Mouse (Mus musculus) ovary, adult 18-20 months (tissue): Measurements from ENCODE around the gene Cd244a.

Experiments
- DNase-seq: peaks from one replicate; pipeline ENCODE4 v3.0.0; 2022; ENCODE audit warnings: low spot score, mixed read lengths

The Cd244a gene

GRCm38 (mm10) chr1:171584584-171584983 lies 25.6 kb downstream of the Cd244a start:
- DNase-seq, result no peak

GRCm38 (mm10) chr1:171604686-171605085 lies 45.7 kb downstream of the Cd244a start:
- DNase-seq, result no peak

- no peak for DNase-seq
Observed at GRCm38 (mm10) chr1:171606656-171607055, 47.7 kb downstream of the Cd244a start.

- no peak for DNase-seq
Observed at GRCm38 (mm10) chr1:171607176-171607575, 48.2 kb downstream of the Cd244a start, which contains the start of gene Ly9. Gene Ly9, minus strand, starts transcription at chr1:171607410.

- DNase-seq, result no peak
Observed at GRCm38 (mm10) chr1:171610026-171610425, 51.0 kb downstream of the Cd244a start.

GRCm38 (mm10) chr1:171610781-171611180 lies 51.8 kb downstream of the Cd244a start:
- no peak for DNase-seq

GRCm38 (mm10) chr1:171613962-171614361 lies 55.0 kb downstream of the Cd244a start:
- DNase-seq, result no peak

- no peak for DNase-seq
Observed at GRCm38 (mm10) chr1:171616881-171617515, 58.0 kb downstream of the Cd244a start.

- no peak for DNase-seq
Observed at GRCm38 (mm10) chr1:171619001-171619400, 60.0 kb downstream of the Cd244a start.

GRCm38 (mm10) chr1:171619645-171620044 lies 60.7 kb downstream of the Cd244a start:
- no peak for DNase-seq

GRCm38 (mm10) chr1:171620091-171620490 lies 61.1 kb downstream of the Cd244a start:
- no peak for DNase-seq

GRCm38 (mm10) chr1:171627801-171628200 lies 68.8 kb downstream of the Cd244a start:
- DNase-seq, result no peak

GRCm38 (mm10) chr1:171629168-171629567 lies 70.2 kb downstream of the Cd244a start:
- no peak for DNase-seq

- DNase-seq, result no peak
Observed at GRCm38 (mm10) chr1:171630041-171630440, 71.0 kb downstream of the Cd244a start.

- no peak for DNase-seq
Observed at GRCm38 (mm10) chr1:171630912-171631311, 71.9 kb downstream of the Cd244a start.

- no peak for DNase-seq
Observed at GRCm38 (mm10) chr1:171631447-171631846, 72.5 kb downstream of the Cd244a start.

GRCm38 (mm10) chr1:171635696-171636095 lies 76.7 kb downstream of the Cd244a start:
- no peak for DNase-seq

- DNase-seq, result no peak
Observed at GRCm38 (mm10) chr1:171637101-171637500, 78.1 kb downstream of the Cd244a start.

- DNase-seq, result no peak
Observed at GRCm38 (mm10) chr1:171638686-171639085, 79.7 kb downstream of the Cd244a start.

- DNase-seq, result no peak
Observed at GRCm38 (mm10) chr1:171640796-171641195, 81.8 kb downstream of the Cd244a start.

- DNase-seq, result no peak
Observed at GRCm38 (mm10) chr1:171643612-171644011, 84.6 kb downstream of the Cd244a start.

GRCm38 (mm10) chr1:171646429-171646940 lies 87.5 kb downstream of the Cd244a start:
- DNase-seq, result no peak

- DNase-seq, result no peak
Observed at GRCm38 (mm10) chr1:171647716-171648115, 88.7 kb downstream of the Cd244a start.

GRCm38 (mm10) chr1:171648840-171649239 lies 89.8 kb downstream of the Cd244a start:
- no peak for DNase-seq
